Mouse (Mus musculus) MEL (cell line): ENCODE data around the gene Enox2. TPM values are rescaled to one million over a fixed set of nuclear protein-coding genes. Genes with fewer than 3 reads are reported as not detected.

Source experiments
- DNase-seq: peaks from one replicate; pipeline ENCODE4 v3.0.0; 2011; ENCODE audit warnings: low read depth, low spot score
- H3K27ac ChIP-seq: 2 replicates; pipeline ENCODE4 v1.5.1; 2012; ENCODE audit warnings: low read depth, mild to moderate bottlenecking, control low read depth, low read length, moderate library complexity; ENCODE audit not compliant: control insufficient read depth
- H3K27me3 ChIP-seq, 2 experiments: fragments of 150-350 bp in 1 of 2; sonication (generic) in 1 of 2; 2 replicates each; pipeline ENCODE4 v1.6.1; 2012; ENCODE audit warnings: low read length in 2 of 2, mild to moderate bottlenecking in 2 of 2, improper control_type of control experiment in 1 of 2, moderate library complexity in 1 of 2; ENCODE audit not compliant: insufficient read depth in 2 of 2, control insufficient read depth in 1 of 2
- H3K36me3 ChIP-seq, 2 experiments: 2 replicates each; pipeline ENCODE4 v1.6.1; 2012 to 2014; ENCODE audit warnings: low read length in 2 of 2, improper control_type of control experiment in 1 of 2, inconsistent platforms in 1 of 2, mild to moderate bottlenecking in 1 of 2; ENCODE audit not compliant: insufficient read depth in 2 of 2, control insufficient read depth in 1 of 2
- H3K4me1 ChIP-seq, 2 experiments: fragments of 150-350 bp in 1 of 2; sonication (generic) in 1 of 2; 2 replicates each; pipeline ENCODE4 v1.6.1; 2012; ENCODE audit warnings: low read length in 2 of 2, improper control_type of control experiment in 1 of 2, mild to moderate bottlenecking in 1 of 2; ENCODE audit not compliant: insufficient read depth in 2 of 2, control insufficient read depth in 1 of 2
- H3K4me3 ChIP-seq, 2 experiments: fragments of 150-350 bp in 1 of 2; sonication (generic) in 1 of 2; 2 replicates each; pipeline ENCODE4 v1.5.1; 2012; ENCODE audit warnings: low read depth in 2 of 2, low read length in 2 of 2, mild to moderate bottlenecking in 2 of 2, moderate library complexity in 2 of 2, control low read depth in 1 of 2, improper control_type of control experiment in 1 of 2; ENCODE audit not compliant: control insufficient read depth in 1 of 2, insufficient read depth in 1 of 2
- H3K79me2 ChIP-seq: 2 replicates; pipeline ENCODE4 v1.6.1; 2012; ENCODE audit warnings: mild to moderate bottlenecking, low read length, moderate library complexity; ENCODE audit not compliant: control insufficient read depth, poor library complexity, insufficient read depth
- H3K9ac ChIP-seq: 2 replicates; pipeline ENCODE4 v1.6.1; 2012; ENCODE audit warnings: low read depth, mild to moderate bottlenecking, control low read depth, low read length, moderate library complexity; ENCODE audit not compliant: control insufficient read depth, poor library complexity, severe bottlenecking
- H3K9me3 ChIP-seq: fragments of 150-350 bp; sonication (generic); replicated peaks from 2 replicates; pipeline ENCODE4 v1.6.1; 2012; ENCODE audit warnings: mild to moderate bottlenecking, low read length, improper control_type of control experiment, moderate library complexity; ENCODE audit not compliant: insufficient read depth
- BHLHE40 ChIP-seq: IDR thresholded peaks from 2 replicates; pipeline ENCODE4 v1.6.1; 2012; ENCODE audit warnings: low read depth, mild to moderate bottlenecking, inconsistent platforms, low read length, improper control_type of control experiment, borderline replicate concordance
- CTCF ChIP-seq, 3 experiments: IDR thresholded peaks in 2 of 3; conservative IDR thresholded peaks in 1 of 3; 2 replicates each; pipeline ENCODE4 v1.5.1; 2011 to 2012; ENCODE audit warnings: low read length in 3 of 3, low read depth in 2 of 3, mild to moderate bottlenecking in 2 of 3, improper control_type of control experiment in 1 of 3, inconsistent platforms in 1 of 3, mixed read lengths in 1 of 3, moderate library complexity in 1 of 3; ENCODE audit not compliant: control insufficient read depth in 1 of 3, insufficient read depth in 1 of 3, poor library complexity in 1 of 3, severe bottlenecking in 1 of 3
- E2F4 ChIP-seq: IDR thresholded peaks from 2 replicates; pipeline ENCODE4 v1.6.1; 2011; ENCODE audit warnings: low read depth, low read length, improper control_type of control experiment, borderline replicate concordance
- ELF1 ChIP-seq: IDR thresholded peaks from 2 replicates; pipeline ENCODE4 v1.6.1; 2014; ENCODE audit warnings: low read depth, mild to moderate bottlenecking, inconsistent platforms, low read length, improper control_type of control experiment, moderate library complexity
- EP300 ChIP-seq, 2 experiments: IDR thresholded peaks; 2 replicates each; pipeline ENCODE4 v1.6.1; 2011; ENCODE audit warnings: improper control_type of control experiment in 2 of 2, low read length in 2 of 2, low read depth in 1 of 2, mild to moderate bottlenecking in 1 of 2
- ETS1 ChIP-seq: IDR thresholded peaks from 2 replicates; pipeline ENCODE4 v1.6.1; 2012; ENCODE audit warnings: low read depth, mild to moderate bottlenecking, inconsistent platforms, low read length, improper control_type of control experiment, moderate library complexity
- GATA1 ChIP-seq: IDR thresholded peaks from 2 replicates; pipeline ENCODE4 v1.6.1; 2011; ENCODE audit warnings: low read depth, low read length, improper control_type of control experiment
- HCFC1 ChIP-seq: IDR thresholded peaks from 2 replicates; pipeline ENCODE4 v1.6.1; 2012; ENCODE audit warnings: low read depth, mild to moderate bottlenecking, inconsistent platforms, low read length, improper control_type of control experiment, moderate library complexity
- MAX ChIP-seq: IDR thresholded peaks from 2 replicates; pipeline ENCODE4 v1.6.1; 2011; ENCODE audit warnings: low read length, improper control_type of control experiment
- MAZ ChIP-seq: IDR thresholded peaks from 2 replicates; pipeline ENCODE4 v1.6.1; 2012; ENCODE audit warnings: low read depth, mild to moderate bottlenecking, inconsistent platforms, low read length, improper control_type of control experiment
- MEF2A ChIP-seq: IDR thresholded peaks from 2 replicates; pipeline ENCODE4 v1.6.1; 2014; ENCODE audit warnings: low read depth, mild to moderate bottlenecking, inconsistent platforms, low read length, improper control_type of control experiment; ENCODE audit not compliant: poor library complexity, insufficient replicate concordance, severe bottlenecking; ENCODE audit errors: extremely low read depth
- MXI1 ChIP-seq: IDR thresholded peaks from 2 replicates; pipeline ENCODE4 v1.6.1; 2011; ENCODE audit warnings: mild to moderate bottlenecking, low read depth, low read length, improper control_type of control experiment
- MYC ChIP-seq: IDR thresholded peaks from 2 replicates; pipeline ENCODE4 v1.6.1; 2011; ENCODE audit warnings: low read depth, mild to moderate bottlenecking, low read length, improper control_type of control experiment, moderate library complexity
- NELFE ChIP-seq: IDR thresholded peaks from 2 replicates; pipeline ENCODE4 v1.6.1; 2011; ENCODE audit warnings: low read depth, low read length, improper control_type of control experiment
- RCOR1 ChIP-seq: IDR thresholded peaks from 2 replicates; pipeline ENCODE4 v1.6.1; 2012; ENCODE audit warnings: low read depth, mild to moderate bottlenecking, inconsistent platforms, low read length, improper control_type of control experiment
- SIN3A ChIP-seq: IDR thresholded peaks from 2 replicates; pipeline ENCODE4 v1.6.1; 2012; ENCODE audit warnings: low read length, improper control_type of control experiment, inconsistent platforms
- SMC3 ChIP-seq: IDR thresholded peaks from 2 replicates; pipeline ENCODE4 v1.6.1; 2011; ENCODE audit warnings: low read depth, low read length, improper control_type of control experiment
- TAL1 ChIP-seq: IDR thresholded peaks from 2 replicates; pipeline ENCODE4 v1.6.1; 2012; ENCODE audit warnings: mild to moderate bottlenecking, inconsistent platforms, low read length, moderate library complexity, mixed read lengths
- TCF12 ChIP-seq: IDR thresholded peaks from 2 replicates; pipeline ENCODE4 v1.6.1; 2014; ENCODE audit warnings: low read depth, mild to moderate bottlenecking, inconsistent platforms, low read length, improper control_type of control experiment, moderate library complexity
- USF1 ChIP-seq: IDR thresholded peaks from 2 replicates; pipeline ENCODE4 v1.6.1; 2014; ENCODE audit warnings: low read depth, mild to moderate bottlenecking, inconsistent platforms, low read length, improper control_type of control experiment, moderate library complexity
- USF2 ChIP-seq, 2 experiments: IDR thresholded peaks; 2 replicates each; pipeline ENCODE4 v1.6.1; 2011 to 2012; ENCODE audit warnings: improper control_type of control experiment in 2 of 2, low read length in 2 of 2, borderline replicate concordance in 1 of 2, inconsistent platforms in 1 of 2, low read depth in 1 of 2, mild to moderate bottlenecking in 1 of 2; ENCODE audit not compliant: insufficient read depth in 1 of 2
- ZC3H11A ChIP-seq: IDR thresholded peaks from 2 replicates; pipeline ENCODE4 v1.6.1; 2012; ENCODE audit warnings: low read depth, mild to moderate bottlenecking, inconsistent platforms, low read length, improper control_type of control experiment
- ZKSCAN1 ChIP-seq: IDR thresholded peaks from 2 replicates; pipeline ENCODE4 v1.6.1; 2012; ENCODE audit warnings: low read depth, mild to moderate bottlenecking, inconsistent platforms, low read length, improper control_type of control experiment, moderate library complexity
- ZMIZ1 ChIP-seq: IDR thresholded peaks from 2 replicates; pipeline ENCODE4 v1.6.1; 2012; ENCODE audit warnings: low read depth, mild to moderate bottlenecking, inconsistent platforms, low read length, improper control_type of control experiment, moderate library complexity
- polyA plus RNA-seq, 2 experiments: library from polyadenylated mRNA; stranded (reverse) in 1 of 2; unstranded in 1 of 2; fragments of >175 nt in 1 of 2; fragments of >200 nt in 1 of 2; gene quantifications; 2 replicates each; pipeline versions ENCODE4 v1.2.1 to v1.2.4; 2012; ENCODE audit warnings: low replicate concordance in 2 of 2, low read depth in 1 of 2; ENCODE audit not compliant: insufficient read length in 2 of 2, insufficient read depth in 1 of 2, missing spikeins in 1 of 2
- total RNA-seq: library from RNA; depleted of rRNA; stranded (reverse); fragments of 300-350 nt; gene quantifications from 2 replicates; pipeline ENCODE4 v1.2.3, GENCODE M21; 2012

The Enox2 gene
- total and polyA plus RNA-seq, 3 experiments: 8.6 to 11.0 TPM; not detected in 1

- Histone ChIP-seq H3K79me2 (no peaks in the 10 kb centered on the region), H3K27me3 (no peaks in the 10 kb centered on the region), H3K4me1 (peaks cover 2 to 4% of the 10 kb centered on the region in 2 experiments; a peak in 1 of 4 replicates), H3K27ac (peak overlapping the region; percentile 49), H3K9me3 (no peaks in the 10 kb centered on the region), H3K9ac (no peak overlapping the region), H3K4me3 (no peak overlapping the region), H3K36me3 (peaks cover 0 to 10% of the 10 kb centered on the region in 2 experiments; a peak in 2 of 4 replicates)
- TF ChIP-seq MXI1 (no peak), USF2 (IDR thresholded peaks at IDR 0.05; ENCODE audit: borderline replicate concordance in 1 of 2, insufficient read depth in 1 of 2, low read depth in 1 of 2, low read length in 2 of 2) (no peak), ELF1 (no peak), MYC (0 out of 2 replicates have a peak, but pooled peaks have one; percentile 26), GATA1 (peak; percentile 88), ZMIZ1 (no peak), NELFE (no peak), E2F4 (no peak), SIN3A (no peak), BHLHE40 (peak; percentile 35; the same call in 1 of the 2 replicates), HCFC1 (no peak), RCOR1 (peak; percentile 21; the same call in 1 of the 2 replicates), SMC3 (no peak), MAZ (no peak), EP300 (IDR thresholded peaks at IDR 0.05; ENCODE audit: low read depth in 1 of 2, low read length in 2 of 2) (peak; percentile 52 to 79; a peak in 3 of 4 replicates), ZKSCAN1 (no peak), TAL1 (peak; percentile 87), ZC3H11A (no peak), ETS1 (peak; percentile 65; the same call in 1 of the 2 replicates), TCF12 (peak; percentile 88), MEF2A (no peak), MAX (no peak), CTCF (IDR thresholded peaks at IDR 0.05 in 2 of 3, conservative IDR thresholded peaks at IDR 0.05 in 1 of 3; ENCODE audit: control insufficient read depth in 1 of 3, insufficient read depth in 1 of 3, low read depth in 2 of 3, low read length in 3 of 3, poor library complexity in 1 of 3, severe bottlenecking in 1 of 3) (no peak), USF1 (peak; percentile 71)
- peak; percentile 74 for DNase-seq
These were observed 302.4 kb downstream of the Enox2 start for GRCm38 (mm10) chrX:48985653-48986052.
